ENCODE assay signal across 22 mouse cellular contexts in genomic region chr13:107829861-107830260, GRCm38 (mm10).
DNase-seq lines count a peak whose midpoint lies in the region; ATAC-seq and TF ChIP-seq lines count a peak whose summit lies in the region.
"Had no signal": no experiment of that assay in that cellular context is flagged by ENCODE, and none has a peak within 500 bp of the region (broad histone marks: within the 10 kb centered on the region; RNA-seq: fewer than 3 reads in every experiment).

No protein-coding gene starts in this region.

- no peak for TF ChIP-seq POLR2A in MEL (IDR thresholded peaks at IDR 0.05; ENCODE audit: control insufficient read depth in 1 of 2, insufficient read depth in 1 of 2, low read depth in 1 of 2, low read length in 2 of 2, poor library complexity in 1 of 2)

- H3K4me2 ChIP-seq in intestine, postnatal 0 days (replicated peaks; ENCODE audit: low read depth), result no peak overlapping the region
- no peak overlapping the region for H3K4me2 ChIP-seq in intestine, embryonic 16.5 days (ENCODE audit: low read depth, low read length)
- H3K4me2 ChIP-seq: midbrain, embryonic 11.5 days had no signal

- no peak overlapping the region for H3K27ac ChIP-seq in intestine, postnatal 0 days (ENCODE audit: low read depth, low read length)
- no peak overlapping the region for H3K27ac ChIP-seq in intestine, embryonic 16.5 days (ENCODE audit: low read length)
- no peak overlapping the region for H3K27ac ChIP-seq in left cerebral cortex, adult 2 months
- no peak overlapping the region; the same call in 1 of the 2 replicates for H3K27ac ChIP-seq in MEL (ENCODE audit: control insufficient read depth, low read depth, low read length)
- H3K27ac ChIP-seq: embryonic facial prominence, embryonic 15.5 days; liver, embryonic 14.5 days; lung, embryonic 15.5 days; neural tube, embryonic 13.5 days had no signal

- intact Hi-C loops in left cerebral cortex, adult 2 months (cut with DNase I), result loop anchor here (5.0 kb wide), 1 partner anchor 57 kb away; no protein-coding TSS in a partner anchor
- intact Hi-C loops in left cerebral cortex, postnatal 10 days (cut with DNase I), result no loop called here

- no peak for ATAC-seq in intestine, postnatal 0 days
- ATAC-seq in intestine, embryonic 16.5 days, result no peak
- ATAC-seq: CD4-positive, CD25-positive, alpha-beta regulatory T cell, adult 4 months had no signal

- H3K9me3 ChIP-seq in intestine, postnatal 0 days (ENCODE audit: control insufficient read depth), result no peaks in the 10 kb centered on the region
- no peaks in the 10 kb centered on the region for H3K9me3 ChIP-seq in intestine, embryonic 16.5 days (ENCODE audit: control insufficient read depth, low read length)
- H3K9me3 ChIP-seq in MEL (replicated peaks; ENCODE audit: insufficient read depth, low read length), result no peaks in the 10 kb centered on the region
- H3K9me3 ChIP-seq: embryonic facial prominence, embryonic 15.5 days; G1E; heart, embryonic 13.5 days; lung, embryonic 15.5 days; neural tube, embryonic 13.5 days had no signal

- peaks cover 2% of the 10 kb centered on the region for H3K79me2 ChIP-seq in MEL (ENCODE audit: control insufficient read depth, insufficient read depth, low read length, poor library complexity)

- H3K36me3 ChIP-seq in intestine, postnatal 0 days (ENCODE audit: control insufficient read depth, insufficient read depth), result no peaks in the 10 kb centered on the region
- no peaks in the 10 kb centered on the region for H3K36me3 ChIP-seq in intestine, embryonic 16.5 days (ENCODE audit: control insufficient read depth, insufficient read depth, low read length)
- peaks cover 0 to 9% of the 10 kb centered on the region in 2 experiments; a peak in 2 of 4 replicates for H3K36me3 ChIP-seq in MEL (ENCODE audit: control insufficient read depth in 1 of 2, insufficient read depth in 2 of 2, low read length in 2 of 2)
- H3K36me3 ChIP-seq: embryonic facial prominence, embryonic 15.5 days; G1E; heart, embryonic 13.5 days; lung, embryonic 15.5 days; neural tube, embryonic 13.5 days had no signal

- no peak for TF ChIP-seq RAD21 in MEL (IDR thresholded peaks at IDR 0.05; ENCODE audit: low read depth, low read length)

- no peak for TF ChIP-seq EP300 in MEL (IDR thresholded peaks at IDR 0.05; ENCODE audit: low read depth in 1 of 2, low read length in 2 of 2)

- no peaks in the 10 kb centered on the region for H3K27me3 ChIP-seq in intestine, postnatal 0 days (replicated peaks; ENCODE audit: control insufficient read depth, insufficient read depth, low read length)
- H3K27me3 ChIP-seq in intestine, embryonic 16.5 days (replicated peaks; ENCODE audit: control insufficient read depth, insufficient read depth, low read length), result no peaks in the 10 kb centered on the region
- no peaks in the 10 kb centered on the region for H3K27me3 ChIP-seq in MEL (ENCODE audit: control insufficient read depth in 1 of 2, insufficient read depth in 2 of 2, low read length in 2 of 2)
- H3K27me3 ChIP-seq: embryonic facial prominence, embryonic 15.5 days; heart, embryonic 13.5 days; lung, embryonic 15.5 days; neural tube, embryonic 13.5 days had no signal

- no peak for DNase-seq in left cerebral cortex, adult 2 months (ENCODE audit: extremely low spot score in 1 of 2, low spot score in 2 of 2)
- no peak for DNase-seq in left cerebral cortex, postnatal 10 days (ENCODE audit: extremely low spot score in 1 of 2, low spot score in 2 of 2)
- peak; percentile 27 for DNase-seq in MEL (ENCODE audit: low read depth, low spot score)
- DNase-seq in urinary bladder, postnatal 14 days (ENCODE audit: low spot score), result no peak
- no peak for DNase-seq in right cerebral cortex, postnatal 4 days
- DNase-seq: adrenal gland, postnatal 36 days; cerebellum, adult 11-12 months; cerebellum, postnatal 25 days; gastrocnemius, adult 2 months; kidney, postnatal 14 days; layer of hippocampus, adult 9-11 months; thymus, postnatal 25 days had no signal

- WGBS in intestine, postnatal 0 days, result 95% methylated on average over 4 of the region's 4 CpGs
- 91% methylated on average over 4 of the region's 4 CpGs for WGBS in intestine, embryonic 16.5 days

- H3K9ac ChIP-seq in intestine, postnatal 0 days (ENCODE audit: low read depth, low read length), result no peak overlapping the region
- no peak overlapping the region for H3K9ac ChIP-seq in intestine, embryonic 16.5 days (ENCODE audit: low read depth, low read length)
- H3K9ac ChIP-seq in MEL (ENCODE audit: control insufficient read depth, low read depth, low read length, poor library complexity, severe bottlenecking), result no peak overlapping the region
- H3K9ac ChIP-seq: embryonic facial prominence, embryonic 15.5 days; heart, embryonic 13.5 days; liver, embryonic 14.5 days; lung, embryonic 15.5 days; neural tube, embryonic 13.5 days had no signal

- no peak overlapping the region for H3K4me3 ChIP-seq in intestine, postnatal 0 days (ENCODE audit: low read depth, low read length)
- no peak overlapping the region for H3K4me3 ChIP-seq in intestine, embryonic 16.5 days (ENCODE audit: low read length)
- no peak overlapping the region for H3K4me3 ChIP-seq in left cerebral cortex, adult 2 months
- no peak overlapping the region for H3K4me3 ChIP-seq in MEL (ENCODE audit: control insufficient read depth in 1 of 2, insufficient read depth in 1 of 2, low read depth in 2 of 2, low read length in 2 of 2)
- H3K4me3 ChIP-seq: neural tube, embryonic 13.5 days had no signal

- TF ChIP-seq CTCF in intestine, postnatal 0 days (IDR thresholded peaks at IDR 0.05; ENCODE audit: low read depth), result 0 out of 2 replicates have a peak, but pooled peaks have one; percentile 8
- TF ChIP-seq CTCF in left cerebral cortex, adult 2 months (IDR thresholded peaks at IDR 0.05), result peak; percentile 11
- peak in 1 of 3 experiments; percentile 21; a peak in 1 of 6 replicates for TF ChIP-seq CTCF in MEL (IDR thresholded peaks at IDR 0.05 in 2 of 3, conservative IDR thresholded peaks at IDR 0.05 in 1 of 3; ENCODE audit: control insufficient read depth in 1 of 3, insufficient read depth in 1 of 3, low read depth in 2 of 3, low read length in 3 of 3, poor library complexity in 1 of 3, severe bottlenecking in 1 of 3)

- H3K4me1 ChIP-seq in intestine, postnatal 0 days (replicated peaks; ENCODE audit: control insufficient read depth, insufficient read depth, low read length), result peaks cover 11% of the 10 kb centered on the region; the same call in 1 of the 2 replicates
- H3K4me1 ChIP-seq in intestine, embryonic 16.5 days (ENCODE audit: control insufficient read depth, insufficient read depth, low read length), result peaks cover 9% of the 10 kb centered on the region
- peaks cover 0 to 11% of the 10 kb centered on the region in 2 experiments; a peak in 2 of 4 replicates for H3K4me1 ChIP-seq in MEL (ENCODE audit: control insufficient read depth in 1 of 2, insufficient read depth in 2 of 2, low read length in 2 of 2)

TF ChIP-seq in MEL, 35 proteins besides CTCF, POLR2A, EP300 and RAD21:
- TF ChIP-seq TBP (IDR thresholded peaks at IDR 0.05; ENCODE audit: low read depth, low read length) (no peak), ZNF384 (IDR thresholded peaks at IDR 0.05; ENCODE audit: low read depth, low read length) (no peak)
